Mouse (Mus musculus) erythroblast, embryonic 14.5 days (primary cell): ENCODE measurements at regions not wholly inside any gene's neighbourhood (a gene's known extent, or its start where the extent isn't known, plus 50 kb on each side); places are given as distances from the start of the nearest gene placed in this dataset.

ENCODE experiments used
- GATA1 ChIP-seq: IDR thresholded peaks from 2 replicates; pipeline ENCODE4 v1.6.1; 2012; ENCODE audit warnings: low read length, inconsistent platforms, mixed read lengths
- TAL1 ChIP-seq: IDR thresholded peaks from 3 replicates; pipeline ENCODE4 v1.6.1; 2012; ENCODE audit warnings: low read length, inconsistent platforms, mixed read lengths

- TF ChIP-seq TAL1 (no peak), GATA1 (no peak)
Observed at GRCm38 (mm10) chr1:137635781-137636180, 539.7 kb downstream of the Ptprc start.
